Comparison of ENCODE assay signal across 12 mouse cellular contexts in genomic region chr5:100911502-100912097, GRCm38 (mm10).
A peak's percentile ranks its signal among the peaks of the same experiment; 100 is the strongest.
DNase-seq lines count a peak whose midpoint lies in the region; ATAC-seq and TF ChIP-seq lines count a peak whose summit lies in the region.
"Had no signal": no experiment of that assay in that cellular context is flagged by ENCODE, and none has a peak within 500 bp of the region (broad histone marks: within the 10 kb centered on the region; RNA-seq: fewer than 3 reads in every experiment).

No protein-coding gene starts in this region.

- no peak overlapping the region for H3K9ac ChIP-seq in kidney, embryonic 16.5 days (replicated peaks; ENCODE audit: low read length)
- H3K9ac ChIP-seq: embryonic facial prominence, embryonic 15.5 days; lung, embryonic 15.5 days; neural tube, embryonic 13.5 days had no signal

- peaks cover 10% of the 10 kb centered on the region for H3K4me1 ChIP-seq in kidney, adult 2 months (ENCODE audit: control insufficient read depth, insufficient read depth, low read length)
- H3K4me1 ChIP-seq in kidney, embryonic 16.5 days (ENCODE audit: insufficient read depth, low read length), result no peaks in the 10 kb centered on the region
- H3K4me1 ChIP-seq: lung, embryonic 15.5 days; neural tube, embryonic 13.5 days had no signal

- H3K36me3 ChIP-seq in kidney, adult 2 months (ENCODE audit: control insufficient read depth, insufficient read depth, low read length), result no peaks in the 10 kb centered on the region
- H3K36me3 ChIP-seq in kidney, embryonic 16.5 days (ENCODE audit: insufficient read depth, low read length), result no peaks in the 10 kb centered on the region
- H3K36me3 ChIP-seq: embryonic facial prominence, embryonic 15.5 days; lung, embryonic 15.5 days; neural tube, embryonic 13.5 days had no signal

- peak; percentile 52 for TF ChIP-seq CTCF in kidney, adult 2 months (conservative IDR thresholded peaks at IDR 0.05; ENCODE audit: insufficient read depth, insufficient read length, low read depth, low read length)

- DNase-seq in kidney, adult 2 months, result peak; percentile 94
- DNase-seq in CD4-positive helper T cell, adult 2 months (ENCODE audit: low read depth, low spot score), result peak; percentile 63
- peak; percentile 14 for DNase-seq in NIH3T3 (ENCODE audit: low read depth)
- DNase-seq in kidney, postnatal 36 days, result peak; percentile 94 to 95
- no peak for DNase-seq in ovary, postnatal 36 days (ENCODE audit: low spot score)
- no peak for DNase-seq in adrenal gland, postnatal 25 days
- DNase-seq in left cerebral cortex, postnatal 10 days (ENCODE audit: extremely low spot score in 1 of 2, low spot score in 2 of 2), result no peak
- DNase-seq: gastrocnemius, postnatal 14 days had no signal

- intact Hi-C loops in left cerebral cortex, postnatal 10 days (cut with DNase I), result loop anchor here (5.0 kb wide), 1 partner anchor 234 kb away; the partner anchor contains the start of gene Coq2

- no peak for TF ChIP-seq POLR2A in kidney, adult 2 months (IDR thresholded peaks at IDR 0.05; ENCODE audit: low read depth, low read length)

- no peak overlapping the region for H3K27ac ChIP-seq in kidney, adult 2 months (ENCODE audit: insufficient read depth, low read depth, low read length)
- H3K27ac ChIP-seq in kidney, embryonic 16.5 days (ENCODE audit: low read length), result no peak overlapping the region
- H3K27ac ChIP-seq: embryonic facial prominence, embryonic 15.5 days; lung, embryonic 15.5 days; neural tube, embryonic 13.5 days had no signal

- 44% methylated on average over 19 of the region's 19 CpGs for WGBS in kidney, adult 2 months
- 71% methylated on average over 19 of the region's 19 CpGs for WGBS in kidney, embryonic 16.5 days

- no peak overlapping the region for H3K4me2 ChIP-seq in kidney, embryonic 16.5 days (replicated peaks; ENCODE audit: low read depth, low read length)
- H3K4me2 ChIP-seq: embryonic facial prominence, embryonic 15.5 days; lung, embryonic 15.5 days; neural tube, embryonic 13.5 days had no signal

- no peaks in the 10 kb centered on the region for H3K9me3 ChIP-seq in kidney, embryonic 16.5 days (ENCODE audit: low read length)
- H3K9me3 ChIP-seq: embryonic facial prominence, embryonic 15.5 days; lung, embryonic 15.5 days; neural tube, embryonic 13.5 days had no signal

- no peaks in the 10 kb centered on the region for H3K27me3 ChIP-seq in kidney, adult 2 months (replicated peaks; ENCODE audit: control insufficient read depth, insufficient read depth, low read length)
- peaks cover 3% of the 10 kb centered on the region for H3K27me3 ChIP-seq in kidney, embryonic 16.5 days (ENCODE audit: insufficient read depth, low read length)
- H3K27me3 ChIP-seq: embryonic facial prominence, embryonic 15.5 days had no signal

- H3K4me3 ChIP-seq in kidney, adult 2 months (ENCODE audit: insufficient read depth, low read depth, low read length), result no peak overlapping the region
- no peak overlapping the region for H3K4me3 ChIP-seq in kidney, embryonic 16.5 days (ENCODE audit: low read length)
- H3K4me3 ChIP-seq: embryonic facial prominence, embryonic 15.5 days; lung, embryonic 15.5 days; neural tube, embryonic 13.5 days had no signal

- ATAC-seq in kidney, embryonic 16.5 days (ENCODE audit: low FRiP score, low TSS enrichment), result no peak

Comparison
In these comparisons a context has a peak if more than half of its experiments do, and no peak if none do; other contexts are left out.
1. DNase-seq: peak in kidney, adult 2 months (single experiment), CD4-positive helper T cell, adult 2 months (single experiment), NIH3T3 (single experiment) and kidney, postnatal 36 days (2 of 2); none in ovary, postnatal 36 days (single experiment), adrenal gland, postnatal 25 days (single experiment) and left cerebral cortex, postnatal 10 days (0 of 2).